Mouse (Mus musculus): ENCODE data around the gene Gad1. TPM values are rescaled to one million over a fixed set of nuclear protein-coding genes. Genes with fewer than 3 reads are reported as not detected.

Gad1 gene
- polyA plus RNA-seq, 1 experiment from 2014 or later, result 0.25 TPM

GRCm38 (mm10) chr2:70629921-70630320 is 77.0 kb downstream of the Gad1 start:
- Histone ChIP-seq H3K4me1 (ENCODE audit: control insufficient read depth, insufficient read depth, low read length) (0 out of 2 replicates have a peak, but pooled peaks cover 6% of the 10 kb centered on the region), H3K4me3 (ENCODE audit: low read length) (peak overlapping the region; percentile 34), H3K27ac (ENCODE audit: low read length) (no peak overlapping the region), H3K27me3 (ENCODE audit: control insufficient read depth, insufficient read depth, low read length) (no peaks in the 10 kb centered on the region), H3K4me2 (ENCODE audit: low read depth, low read length) (peak overlapping the region; percentile 57), H3K36me3 (ENCODE audit: control insufficient read depth, insufficient read depth) (no peaks in the 10 kb centered on the region), H3K9ac (ENCODE audit: low read length) (no peak overlapping the region), H3K9me3 (replicated peaks; ENCODE audit: control insufficient read depth, low read length) (no peaks in the 10 kb centered on the region)
- no peak for ATAC-seq (replicated peaks; ENCODE audit: extremely low read depth, insufficient read depth, low FRiP score)
- 68% methylated on average over 3 of the region's 3 CpGs for WGBS

DNA sequence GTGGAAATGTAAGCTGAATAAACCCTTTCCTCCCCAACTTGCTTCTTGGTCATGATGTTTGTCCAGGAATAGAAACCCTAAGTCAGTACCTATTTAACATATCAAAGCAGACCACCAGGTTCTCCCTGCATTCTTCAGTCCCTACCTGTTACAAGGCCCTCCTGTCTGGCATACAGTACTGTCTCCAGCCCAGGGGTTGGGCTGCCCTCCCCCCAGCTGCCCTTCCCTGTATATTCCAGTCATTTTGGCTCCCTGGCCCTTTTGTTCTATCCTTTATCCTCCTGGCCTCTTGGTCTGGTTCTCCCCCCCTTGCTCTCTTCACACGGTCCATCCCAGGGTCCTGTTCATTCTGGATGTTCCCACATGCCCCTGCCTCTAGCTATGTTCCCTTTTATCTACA is 78.4 kb downstream of the Gad1 start:
- Histone ChIP-seq H3K27me3 (ENCODE audit: control insufficient read depth, insufficient read depth, low read length) (no peaks in the 10 kb centered on the region), H3K9me3 (replicated peaks; ENCODE audit: control insufficient read depth, low read length) (no peaks in the 10 kb centered on the region; the same call in 1 of the 2 replicates), H3K4me1 (ENCODE audit: control insufficient read depth, insufficient read depth, low read length) (0 out of 2 replicates have a peak, but pooled peaks cover 6% of the 10 kb centered on the region), H3K4me2 (ENCODE audit: low read depth, low read length) (no peak overlapping the region), H3K9ac (ENCODE audit: low read length) (no peak overlapping the region), H3K4me3 (ENCODE audit: low read length) (no peak overlapping the region), H3K27ac (ENCODE audit: low read length) (no peak overlapping the region), H3K36me3 (ENCODE audit: control insufficient read depth, insufficient read depth) (no peaks in the 10 kb centered on the region)
- ATAC-seq (replicated peaks; ENCODE audit: extremely low read depth, insufficient read depth, low FRiP score), result no peak
- 86% methylated on average over 1 of the region's 1 CpGs for WGBS

DNA sequence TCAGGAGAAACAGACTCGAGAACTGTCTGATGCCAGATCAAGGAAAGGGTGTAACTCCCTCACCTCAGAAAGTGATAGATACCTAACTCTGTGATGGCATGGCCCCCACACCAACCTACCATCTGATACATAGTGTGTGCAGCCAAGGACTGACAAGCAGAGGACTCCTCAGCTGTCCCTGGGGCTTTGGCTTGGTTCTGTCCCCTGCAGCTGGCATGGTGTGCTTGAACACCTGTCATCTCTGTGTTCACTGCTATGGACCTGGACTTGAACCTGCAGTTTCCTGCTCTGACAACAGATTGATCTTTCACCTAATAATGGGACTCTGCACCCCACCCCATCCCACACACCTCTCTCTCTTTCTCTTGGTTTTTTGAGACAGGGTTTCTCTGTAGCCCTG is 79.5 kb downstream of the Gad1 start:
- Histone ChIP-seq H3K4me3 (ENCODE audit: low read length) (no peak overlapping the region), H3K4me2 (ENCODE audit: low read depth, low read length) (no peak overlapping the region), H3K9me3 (replicated peaks; ENCODE audit: control insufficient read depth, low read length) (no peaks in the 10 kb centered on the region; the same call in none of the 2 replicates), H3K27ac (ENCODE audit: low read length) (no peak overlapping the region), H3K9ac (ENCODE audit: low read length) (no peak overlapping the region), H3K36me3 (ENCODE audit: control insufficient read depth, insufficient read depth) (no peaks in the 10 kb centered on the region), H3K27me3 (ENCODE audit: control insufficient read depth, insufficient read depth, low read length) (no peaks in the 10 kb centered on the region), H3K4me1 (ENCODE audit: control insufficient read depth, insufficient read depth, low read length) (0 out of 2 replicates have a peak, but pooled peaks cover 6% of the 10 kb centered on the region)
- 70% methylated on average over 1 of the region's 1 CpGs for WGBS
- ATAC-seq (replicated peaks; ENCODE audit: extremely low read depth, insufficient read depth, low FRiP score), result no peak

- Histone ChIP-seq H3K4me3 (ENCODE audit: low read length) (no peak overlapping the region), H3K27ac (ENCODE audit: low read length) (no peak overlapping the region), H3K9ac (ENCODE audit: low read length) (no peak overlapping the region), H3K4me1 (ENCODE audit: control insufficient read depth, insufficient read depth, low read length) (0 out of 2 replicates have a peak, but pooled peaks cover 6% of the 10 kb centered on the region), H3K4me2 (ENCODE audit: low read depth, low read length) (no peak overlapping the region), H3K36me3 (ENCODE audit: control insufficient read depth, insufficient read depth) (no peaks in the 10 kb centered on the region), H3K9me3 (replicated peaks; ENCODE audit: control insufficient read depth, low read length) (peaks cover 5% of the 10 kb centered on the region), H3K27me3 (ENCODE audit: control insufficient read depth, insufficient read depth, low read length) (no peaks in the 10 kb centered on the region)
- 78% methylated on average over 5 of the region's 5 CpGs for WGBS
- no peak for ATAC-seq (replicated peaks; ENCODE audit: extremely low read depth, insufficient read depth, low FRiP score)
Observed at GRCm38 (mm10) chr2:70634028-70634690, 81.3 kb downstream of the Gad1 start.

GRCm38 (mm10) chr2:70640968-70641367 is 88.1 kb downstream of the Gad1 start:
- Histone ChIP-seq H3K4me3 (ENCODE audit: low read length) (no peak overlapping the region), H3K27ac (ENCODE audit: low read length) (no peak overlapping the region), H3K27me3 (ENCODE audit: control insufficient read depth, insufficient read depth, low read length) (no peaks in the 10 kb centered on the region), H3K9me3 (replicated peaks; ENCODE audit: control insufficient read depth, low read length) (peaks cover 5% of the 10 kb centered on the region; the same call in 1 of the 2 replicates), H3K4me2 (ENCODE audit: low read depth, low read length) (no peak overlapping the region), H3K9ac (ENCODE audit: low read length) (no peak overlapping the region), H3K36me3 (ENCODE audit: control insufficient read depth, insufficient read depth) (no peaks in the 10 kb centered on the region), H3K4me1 (ENCODE audit: control insufficient read depth, insufficient read depth, low read length) (no peaks in the 10 kb centered on the region)
- no peak for ATAC-seq (replicated peaks; ENCODE audit: extremely low read depth, insufficient read depth, low FRiP score)

GRCm38 (mm10) chr2:70642971-70643565 is 90.2 kb downstream of the Gad1 start:
- no peak for ATAC-seq (replicated peaks; ENCODE audit: extremely low read depth, insufficient read depth, low FRiP score)

DNA sequence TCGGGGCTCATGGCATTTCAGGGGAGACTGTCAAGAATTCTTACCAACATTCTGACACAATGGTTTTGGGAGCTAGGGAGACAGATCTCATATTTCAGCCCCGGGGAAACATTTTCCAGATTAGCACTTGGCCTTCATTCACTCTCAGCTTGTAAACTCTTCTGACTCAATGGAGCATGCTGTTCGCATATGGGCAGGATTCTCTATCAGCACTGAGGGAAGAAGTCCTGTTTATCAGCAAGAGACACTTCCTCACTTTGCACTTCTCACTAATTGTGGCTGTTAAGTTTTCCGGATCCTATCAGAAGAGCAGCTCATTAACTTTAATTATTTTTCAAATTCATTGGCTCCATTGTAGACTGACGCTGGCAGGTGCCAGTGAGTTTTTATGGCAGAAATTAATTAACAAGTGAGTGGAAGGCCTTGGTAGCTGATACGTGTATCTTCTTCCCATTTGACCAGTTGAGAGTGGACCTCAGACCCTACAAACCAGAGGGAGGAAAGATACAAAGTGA is 92.5 kb downstream of the Gad1 start:
- H3K36me3 ChIP-seq (ENCODE audit: control insufficient read depth, insufficient read depth), result no peaks in the 10 kb centered on the region
- no peaks in the 10 kb centered on the region for H3K9me3 ChIP-seq (replicated peaks; ENCODE audit: control insufficient read depth, low read length)
- H3K9ac ChIP-seq (ENCODE audit: low read length), result no peak overlapping the region
- H3K4me3 ChIP-seq (ENCODE audit: low read length), result no peak overlapping the region
- WGBS, result 64% methylated on average over 6 of the region's 6 CpGs
- no peaks in the 10 kb centered on the region for H3K4me1 ChIP-seq (ENCODE audit: control insufficient read depth, insufficient read depth, low read length)
- H3K4me2 ChIP-seq (ENCODE audit: low read depth, low read length), result no peak overlapping the region
- no peak for ATAC-seq (replicated peaks; ENCODE audit: extremely low read depth, insufficient read depth, low FRiP score)
- no peaks in the 10 kb centered on the region for H3K27me3 ChIP-seq (ENCODE audit: control insufficient read depth, insufficient read depth, low read length)
- no peak overlapping the region for H3K27ac ChIP-seq (ENCODE audit: low read length)

More at GRCm38 (mm10) chr2:70642971-70643565, 90.2 kb downstream of the Gad1 start:
- H3K4me1 ChIP-seq (ENCODE audit: control insufficient read depth, insufficient read depth, low read length), result no peaks in the 10 kb centered on the region
- peaks cover under 1% of the 10 kb centered on the region; the same call in 1 of the 2 replicates for H3K9me3 ChIP-seq (replicated peaks; ENCODE audit: control insufficient read depth, low read length)
- no peak overlapping the region for H3K9ac ChIP-seq (ENCODE audit: low read length)
- H3K27ac ChIP-seq (ENCODE audit: low read length), result no peak overlapping the region
- 69% methylated on average over 16 of the region's 16 CpGs for WGBS
- H3K27me3 ChIP-seq (ENCODE audit: control insufficient read depth, insufficient read depth, low read length), result no peaks in the 10 kb centered on the region
- no peaks in the 10 kb centered on the region for H3K36me3 ChIP-seq (ENCODE audit: control insufficient read depth, insufficient read depth)
- no peak overlapping the region for H3K4me3 ChIP-seq (ENCODE audit: low read length)
- no peak overlapping the region for H3K4me2 ChIP-seq (ENCODE audit: low read depth, low read length)

- Histone ChIP-seq H3K27ac (ENCODE audit: low read length) (no peak overlapping the region), H3K4me2 (ENCODE audit: low read depth, low read length) (no peak overlapping the region), H3K27me3 (ENCODE audit: control insufficient read depth, insufficient read depth, low read length) (no peaks in the 10 kb centered on the region), H3K9me3 (replicated peaks; ENCODE audit: control insufficient read depth, low read length) (no peaks in the 10 kb centered on the region), H3K4me3 (ENCODE audit: low read length) (no peak overlapping the region), H3K36me3 (ENCODE audit: control insufficient read depth, insufficient read depth) (no peaks in the 10 kb centered on the region), H3K9ac (ENCODE audit: low read length) (no peak overlapping the region), H3K4me1 (ENCODE audit: control insufficient read depth, insufficient read depth, low read length) (no peaks in the 10 kb centered on the region)
- ATAC-seq (replicated peaks; ENCODE audit: extremely low read depth, insufficient read depth, low FRiP score), result no peak
- 50% methylated on average over 4 of the region's 4 CpGs for WGBS
Observed at GRCm38 (mm10) chr2:70647681-70648080, 94.8 kb downstream of the Gad1 start.

DNA sequence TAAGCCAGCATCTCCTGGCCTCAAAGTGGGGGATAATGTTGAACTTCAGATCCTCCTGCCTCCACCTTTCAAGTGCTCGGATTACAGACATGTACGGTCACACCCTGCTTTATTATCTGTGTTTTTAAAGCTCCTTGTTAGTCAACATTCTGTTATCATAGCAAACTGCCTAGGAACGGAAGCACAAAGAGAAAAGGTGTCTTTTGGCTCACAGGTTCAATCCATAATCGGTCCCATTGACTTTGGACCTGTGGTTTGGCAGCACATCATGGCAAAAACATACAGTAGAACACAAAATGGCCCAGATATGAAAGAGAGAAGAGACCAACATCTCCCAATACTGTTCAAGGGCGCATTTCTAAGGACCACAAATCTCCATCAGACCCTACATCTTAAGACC is 95.4 kb downstream of the Gad1 start:
- no peak overlapping the region for H3K4me3 ChIP-seq (ENCODE audit: low read length)
- no peaks in the 10 kb centered on the region for H3K4me1 ChIP-seq (ENCODE audit: control insufficient read depth, insufficient read depth, low read length)
- no peaks in the 10 kb centered on the region for H3K36me3 ChIP-seq (ENCODE audit: control insufficient read depth, insufficient read depth)
- 75% methylated on average over 5 of the region's 5 CpGs for WGBS
- no peak for ATAC-seq (replicated peaks; ENCODE audit: extremely low read depth, insufficient read depth, low FRiP score)
- H3K9me3 ChIP-seq (replicated peaks; ENCODE audit: control insufficient read depth, low read length), result no peaks in the 10 kb centered on the region
- H3K4me2 ChIP-seq (ENCODE audit: low read depth, low read length), result no peak overlapping the region
- H3K27me3 ChIP-seq (ENCODE audit: control insufficient read depth, insufficient read depth, low read length), result no peaks in the 10 kb centered on the region
- H3K27ac ChIP-seq (ENCODE audit: low read length), result no peak overlapping the region
- no peak overlapping the region for H3K9ac ChIP-seq (ENCODE audit: low read length)

Data from heart, embryonic 16.5 days (tissue).